ENCODE assay signal across 9 mouse cellular contexts in the genomic region with DNA sequence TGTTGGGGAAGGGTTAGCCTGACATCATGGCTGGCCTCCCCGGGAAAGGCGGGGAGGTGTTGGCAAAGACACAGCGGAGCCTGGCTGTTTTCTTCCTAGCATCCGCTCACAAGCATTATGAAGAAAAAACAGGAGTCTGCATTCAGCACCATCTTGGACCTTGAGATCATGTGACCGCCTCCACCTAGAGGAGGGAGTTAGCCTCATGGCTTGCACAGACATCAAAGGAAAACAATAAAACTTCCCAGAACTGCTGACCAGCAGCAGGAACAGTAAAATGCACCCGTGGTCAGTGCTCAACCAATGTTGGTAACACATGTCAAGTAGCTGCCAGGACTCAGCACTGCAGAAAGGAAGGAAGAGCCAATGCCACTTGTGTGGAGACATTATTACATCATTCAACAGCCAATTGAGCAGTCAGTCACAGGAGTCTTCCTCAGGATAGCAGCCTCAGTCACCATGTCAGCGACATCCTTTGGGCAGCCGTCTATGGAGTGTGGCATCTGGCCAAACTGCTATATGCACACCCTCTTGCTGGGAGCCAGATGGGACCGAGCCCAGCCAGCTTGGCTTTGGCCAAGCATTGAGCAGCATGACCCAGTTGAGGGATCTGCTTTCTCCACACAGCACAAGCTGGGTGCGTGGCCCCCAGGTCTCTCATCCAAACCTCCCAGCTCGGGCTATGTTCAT. TPM values are rescaled to one million over a fixed set of nuclear protein-coding genes. Genes with fewer than 3 reads are reported as not detected.
DNase-seq lines count a peak whose midpoint lies in the region; ATAC-seq lines count a peak whose summit lies in the region.
"Had no signal": no experiment of that assay in that cellular context is flagged by ENCODE, and none has a peak within 500 bp of the region (broad histone marks: within the 10 kb centered on the region; RNA-seq: fewer than 3 reads in every experiment).

No protein-coding gene starts in this region.

- no peak overlapping the region for H3K9ac ChIP-seq in heart, embryonic 11.5 days (ENCODE audit: low read depth, low read length)
- H3K9ac ChIP-seq in limb, embryonic 13.5 days, result no peak overlapping the region

- H3K4me1 ChIP-seq in heart, embryonic 11.5 days (ENCODE audit: control insufficient read depth, insufficient read depth, low read length), result peaks cover 3% of the 10 kb centered on the region
- peaks cover 26% of the 10 kb centered on the region for H3K4me1 ChIP-seq in limb, embryonic 13.5 days

- no peaks in the 10 kb centered on the region for H3K9me3 ChIP-seq in heart, embryonic 11.5 days (replicated peaks; ENCODE audit: control insufficient read depth, low read length)
- H3K9me3 ChIP-seq in limb, embryonic 13.5 days, result no peaks in the 10 kb centered on the region

- H3K27me3 ChIP-seq in heart, embryonic 11.5 days (ENCODE audit: control insufficient read depth, insufficient read depth, low read length), result no peaks in the 10 kb centered on the region
- no peaks in the 10 kb centered on the region for H3K27me3 ChIP-seq in limb, embryonic 13.5 days
- H3K27me3 ChIP-seq: CH12.LX had no signal

- no peak overlapping the region for H3K4me3 ChIP-seq in heart, embryonic 11.5 days (ENCODE audit: low read depth, low read length)
- H3K4me3 ChIP-seq in limb, embryonic 13.5 days, result no peak overlapping the region

- DNase-seq in heart, adult 18-20 months, result peak; percentile 54 to 57
- DNase-seq in heart, postnatal 25 days (ENCODE audit: low spot score), result no peak
- DNase-seq in thymus, postnatal 4 days, result peak; percentile 4
- no peak for DNase-seq in thymus, postnatal 36 days
- DNase-seq in spleen, postnatal 10 days (ENCODE audit: low spot score in 2 of 2), result no peak
- DNase-seq in left cerebral cortex, postnatal 14 days (ENCODE audit: low spot score in 2 of 2), result no peak

- intact Hi-C loops in heart, postnatal 25 days (cut with DNase I), result no loop called here
- intact Hi-C loops in left cerebral cortex, postnatal 14 days (cut with DNase I), result no loop called here

- 84% methylated on average over 11 of the region's 11 CpGs for WGBS in heart, embryonic 11.5 days (ENCODE audit: insufficient replicate concordance)
- 59% methylated on average over 11 of the region's 11 CpGs for WGBS in limb, embryonic 13.5 days

- ATAC-seq in heart, embryonic 11.5 days (replicated peaks; ENCODE audit: insufficient number of reproducible peaks, low FRiP score, low TSS enrichment), result 0 out of 2 replicates have a peak, but pooled peaks have one; percentile 31
- ATAC-seq in limb, embryonic 13.5 days (ENCODE audit: low FRiP score, low read depth), result no peak

- no peaks in the 10 kb centered on the region for H3K36me3 ChIP-seq in heart, embryonic 11.5 days (ENCODE audit: control insufficient read depth, insufficient read depth, low read length)
- 0 out of 2 replicates have a peak, but pooled peaks cover 5% of the 10 kb centered on the region for H3K36me3 ChIP-seq in limb, embryonic 13.5 days

- H3K27ac ChIP-seq in heart, embryonic 11.5 days (ENCODE audit: low read depth, low read length), result no peak overlapping the region
- peak overlapping the region; percentile 11; the same call in 1 of the 2 replicates for H3K27ac ChIP-seq in limb, embryonic 13.5 days

- no peak overlapping the region for H3K4me2 ChIP-seq in heart, embryonic 11.5 days
- H3K4me2 ChIP-seq in limb, embryonic 13.5 days (replicated peaks), result no peak overlapping the region

RNA-seq across cellular contexts. Expression of gene Wsb1, which starts 24.8 kb away (rescaled TPM):
- 10 to 100 TPM; 12.6 to 13.8 TPM for total RNA-seq in heart, adult 18-20 months (2021)
- 10 to 100 TPM; 13.4 to 17.8 TPM for total RNA-seq in heart, postnatal 25 days (2021)
- polyA plus RNA-seq in heart, embryonic 11.5 days (2014; fragmentation: Nextera tagmentation; extraction: Ambion mirVana), result 196 and 230 TPM in 2 replicates
- polyA plus RNA-seq in limb, embryonic 13.5 days (2015; fragmentation: Nextera tagmentation; extraction: Ambion mirVana), result 421 and 432 TPM in 2 replicates
- total RNA-seq in left cerebral cortex, postnatal 14 days (2021), result 10 to 100 TPM; 60.8 to 75.4 TPM

Comparison
In these comparisons a context has a peak if more than half of its experiments do, and no peak if none do; other contexts are left out.
1. DNase-seq: peak in heart, adult 18-20 months (2 of 2) and thymus, postnatal 4 days (single experiment); none in heart, postnatal 25 days (single experiment), thymus, postnatal 36 days (0 of 2), spleen, postnatal 10 days (0 of 2) and left cerebral cortex, postnatal 14 days (0 of 2).